Mouse (Mus musculus): ENCODE results near the gene Sh3bp1.

DNA sequence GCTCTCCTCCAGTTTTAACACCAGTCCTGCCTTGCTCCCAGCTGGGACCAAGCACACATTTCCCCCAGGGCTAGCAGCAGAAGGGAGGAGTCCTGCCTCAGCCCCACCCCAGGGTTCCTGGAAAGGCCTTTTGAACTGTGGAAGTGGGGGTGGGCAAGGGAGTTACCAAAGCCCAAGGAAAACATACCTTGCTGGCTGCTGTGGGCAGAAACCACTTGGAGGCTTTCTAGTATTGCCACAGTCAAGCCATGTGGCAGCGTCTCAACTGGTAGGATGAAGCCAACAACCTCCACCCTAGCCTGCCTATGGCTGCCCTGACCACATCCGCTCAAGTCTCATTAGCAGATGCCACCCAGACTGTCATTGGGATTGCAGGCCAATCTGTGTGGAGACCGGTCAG lies 3.4 kb upstream of the Sh3bp1 start:
- TF ChIP-seq POLR2A (IDR thresholded peaks at IDR 0.05; ENCODE audit: control insufficient read depth, low read depth, low read length) = no peak
- no peak for TF ChIP-seq CTCF (IDR thresholded peaks at IDR 0.05; ENCODE audit: control insufficient read depth, insufficient read depth, insufficient replicate concordance, low read depth, low read length)
